Mouse (Mus musculus): ENCODE measurements around the gene Pard3b.

- TF ChIP-seq CTCF (IDR thresholded peaks at IDR 0.05; ENCODE audit: insufficient read depth, low read depth, low read length) (no peak), POLR2A (IDR thresholded peaks at IDR 0.05; ENCODE audit: insufficient read depth, low read depth, low read length) (no peak)
Measured at GRCm38 (mm10) chr1:62148786-62149185, 510.2 kb downstream of the Pard3b start.
